Mouse (Mus musculus) cerebellum, adult 2 months (tissue): ENCODE results near the gene Ubap2l.

Source experiments
- CTCF ChIP-seq: fragments of 200-500 bp; IDR thresholded peaks from 2 replicates; pipeline ENCODE4 v1.5.1; 2011; ENCODE audit warnings: low read depth, mild to moderate bottlenecking, control low read depth, low read length, moderate library complexity, borderline replicate concordance; ENCODE audit not compliant: insufficient read depth
- POLR2A ChIP-seq: fragments of 200-500 bp; IDR thresholded peaks from 2 replicates; pipeline ENCODE4 v1.6.1; 2011; ENCODE audit warnings: low read length, control low read depth, borderline replicate concordance; ENCODE audit not compliant: insufficient read depth

DNA sequence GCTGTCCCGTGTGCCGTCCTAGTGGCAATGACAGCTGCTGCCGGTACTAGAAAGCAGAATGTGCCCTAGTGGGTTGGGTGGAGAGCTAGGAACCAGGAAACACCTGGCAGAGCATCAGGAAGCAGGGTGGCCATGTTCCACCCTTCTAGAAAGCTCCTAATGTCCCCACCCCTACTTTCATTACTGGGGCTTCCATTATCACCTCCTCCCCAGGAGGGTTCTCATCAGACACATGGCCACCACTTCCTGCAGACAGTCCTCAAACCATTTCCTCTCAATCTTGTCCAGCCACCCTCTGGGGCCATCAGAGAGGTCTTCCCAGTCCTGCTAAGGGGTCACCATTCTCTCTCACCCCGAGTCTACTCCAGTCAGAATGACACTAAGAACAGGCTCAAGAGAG is 91.0 kb downstream of the Ubap2l start:
- no peak for TF ChIP-seq CTCF
- TF ChIP-seq POLR2A, result no peak
